Mouse (Mus musculus) frontal cortex, postnatal 25 days (tissue): Measurements from ENCODE around the gene Lamp1.

Experiments
- DNase-seq, 2 experiments: peaks; one replicate each; pipeline ENCODE4 v3.0.0; 2022; ENCODE audit warnings: low spot score in 2 of 2

The Lamp1 gene

DNA sequence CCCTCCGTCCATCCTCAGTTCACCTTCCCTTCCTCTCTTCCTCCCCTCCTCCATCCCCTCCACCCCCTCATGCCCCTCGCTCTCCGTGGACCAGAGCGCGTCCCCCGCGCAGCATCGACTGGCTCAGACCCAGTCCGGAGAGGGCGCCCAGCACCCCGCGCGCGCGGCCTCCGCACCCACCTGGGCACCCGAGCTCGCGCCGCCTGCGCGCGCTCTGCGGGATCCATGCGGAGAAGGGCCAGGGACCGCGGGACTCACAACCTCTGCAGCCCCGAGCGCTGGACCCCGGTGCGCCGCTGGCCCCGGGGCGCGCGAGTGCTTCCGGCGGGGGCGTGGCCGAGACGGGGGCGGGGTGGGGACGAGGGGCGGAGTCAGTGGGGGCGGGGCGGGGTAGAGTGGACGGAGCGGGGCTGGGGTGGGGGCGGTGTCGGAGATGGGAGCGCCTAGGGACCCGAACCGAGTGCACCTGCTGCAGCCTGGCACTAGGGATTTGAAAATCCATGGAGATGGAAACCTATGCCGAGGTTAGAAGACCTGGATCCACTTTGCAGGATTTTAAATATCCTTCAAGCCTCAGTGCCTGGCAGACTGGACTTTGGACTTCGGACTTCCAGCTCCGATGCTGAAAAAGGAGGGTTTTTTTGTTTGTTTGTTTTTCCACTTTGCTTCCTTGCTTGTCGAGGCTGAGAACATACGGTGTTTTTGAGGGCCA, 41.5 kb downstream of the Lamp1 start, which contains the start of gene Grtp1:
Grtp1 (minus strand) TSS at position 320 of the 712 bp plus-strand sequence.
- DNase-seq = no peak

DNA sequence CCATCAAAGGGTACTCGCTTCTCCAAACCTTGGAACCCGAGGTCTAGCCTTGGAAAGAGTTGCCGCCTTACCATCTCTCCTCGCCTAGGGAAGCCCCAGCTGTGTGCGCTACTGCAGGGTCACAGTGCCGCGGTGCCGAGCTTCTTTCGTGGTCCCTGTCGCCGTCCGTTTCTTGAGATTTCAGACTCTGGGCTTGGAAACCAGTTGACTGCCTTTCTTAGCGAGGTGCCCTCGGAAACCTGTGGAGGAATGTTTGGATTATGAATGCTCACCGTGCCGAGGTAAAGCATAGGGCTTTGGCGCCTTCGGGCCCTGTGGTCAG, 42.0 kb downstream of the Lamp1 start:
- no peak for DNase-seq

GRCm38 (mm10) chr8:13202041-13202440, 43.1 kb downstream of the Lamp1 start:
- no peak for DNase-seq

DNA sequence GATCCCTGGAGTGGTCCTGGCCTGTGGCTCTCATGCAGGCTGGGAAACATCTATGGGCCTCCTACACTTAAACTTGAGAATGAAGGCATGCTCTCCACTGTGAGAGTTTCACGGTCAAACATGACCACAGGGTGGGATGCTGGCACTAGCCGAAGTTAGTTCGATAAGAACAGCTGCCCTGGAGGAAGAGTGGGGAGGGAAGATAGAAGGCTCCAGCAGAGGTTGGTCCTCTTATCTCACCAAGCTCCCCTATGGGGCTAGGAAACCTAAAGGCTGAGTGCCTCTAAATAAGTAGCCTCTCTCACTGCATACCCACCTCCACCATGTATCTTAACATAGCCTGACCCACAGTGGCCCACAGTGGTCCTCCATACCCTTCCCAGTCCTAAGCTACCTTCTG, 43.8 kb downstream of the Lamp1 start:
- DNase-seq = no peak

DNA sequence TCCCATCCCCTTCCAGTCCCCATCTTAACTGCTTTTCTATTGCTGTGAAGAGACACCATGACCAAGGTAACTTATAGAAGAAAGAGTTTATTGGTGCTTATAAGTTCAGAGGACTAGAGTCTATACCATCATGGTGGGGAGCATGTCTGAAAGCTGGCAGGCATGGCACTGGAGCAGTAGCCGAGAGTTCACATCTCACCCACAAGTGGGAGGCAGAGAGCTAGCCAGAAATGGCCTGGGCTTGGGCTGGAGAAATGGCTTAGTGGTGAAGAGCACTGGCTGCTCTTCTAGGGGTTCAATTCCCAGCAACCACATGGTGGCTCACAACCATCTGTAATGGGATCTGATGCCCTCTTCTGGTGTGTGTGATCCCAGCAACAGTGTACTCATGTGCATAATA, 44.5 kb downstream of the Lamp1 start:
- no peak for DNase-seq

- no peak for DNase-seq
Observed at GRCm38 (mm10) chr8:13204371-13205140, 45.6 kb downstream of the Lamp1 start.

GRCm38 (mm10) chr8:13205311-13205710, 46.4 kb downstream of the Lamp1 start:
- DNase-seq = no peak

DNA sequence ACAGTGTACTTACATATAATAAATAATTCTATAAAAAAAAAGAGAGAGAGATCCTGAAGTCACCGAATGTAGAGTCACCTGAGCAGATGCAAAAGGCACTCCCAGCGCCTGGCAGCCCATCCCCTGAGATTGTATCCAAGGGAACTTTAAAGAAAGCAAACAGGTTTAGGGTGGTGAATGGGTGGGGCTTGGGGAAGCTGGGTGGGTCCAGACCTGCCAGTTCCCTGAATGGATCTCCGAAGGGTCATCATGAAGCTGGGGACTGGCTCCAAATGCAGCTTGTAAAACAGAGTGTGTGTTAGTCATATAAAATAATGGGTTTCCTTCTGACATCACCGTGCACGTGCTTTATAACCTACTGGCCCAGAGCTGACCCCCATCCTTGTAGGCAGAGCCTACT, 47.3 kb downstream of the Lamp1 start:
- no peak for DNase-seq

- DNase-seq = no peak
Observed at GRCm38 (mm10) chr8:13208627-13209355, 49.8 kb downstream of the Lamp1 start.

DNA sequence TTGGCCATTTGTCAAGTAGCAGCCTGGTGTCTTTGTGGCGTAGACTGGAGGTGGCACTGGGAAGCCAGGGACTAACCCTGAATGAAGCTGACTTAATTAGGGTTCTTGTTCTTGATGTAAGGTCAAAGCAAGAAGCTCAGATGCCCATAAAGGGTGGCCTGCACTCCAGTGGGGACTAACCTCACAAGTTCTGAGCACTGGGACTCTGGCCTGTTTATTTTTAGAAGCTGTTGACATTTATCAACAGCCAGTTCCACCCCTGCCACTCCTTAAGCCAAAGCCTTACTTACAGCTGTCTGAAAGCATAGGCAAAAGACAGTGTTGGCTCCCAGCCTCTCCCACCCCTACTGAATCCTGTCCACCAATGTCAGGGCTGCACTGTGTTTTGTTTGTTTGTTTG, 50.8 kb downstream of the Lamp1 start:
- no peak for DNase-seq

GRCm38 (mm10) chr8:13213479-13214268, 54.7 kb downstream of the Lamp1 start:
- peak; percentile 82 to 83 for DNase-seq

GRCm38 (mm10) chr8:13216386-13216785, 57.4 kb downstream of the Lamp1 start:
- no peak for DNase-seq

DNA sequence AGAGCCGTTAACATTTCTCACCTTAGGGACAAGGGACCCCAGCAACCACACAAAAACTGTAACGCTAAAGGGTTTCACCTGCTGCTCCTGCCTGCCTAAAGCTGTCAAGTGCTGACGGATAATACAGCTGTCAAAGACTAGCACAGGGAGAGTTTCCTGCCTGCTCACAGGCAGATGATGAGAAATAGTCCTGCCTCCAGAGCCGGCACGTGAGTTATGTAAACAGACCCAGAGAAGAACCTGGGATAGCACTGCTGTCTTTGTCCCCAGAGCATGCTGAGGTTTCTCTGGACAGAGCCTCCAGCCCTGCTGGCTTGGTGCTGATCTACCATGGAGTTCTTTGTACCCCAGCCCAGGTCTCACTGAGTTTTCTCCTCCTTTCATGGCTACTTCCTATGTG, 58.1 kb downstream of the Lamp1 start:
- DNase-seq = no peak

- DNase-seq = no peak
Observed at GRCm38 (mm10) chr8:13217986-13218385, 59.0 kb downstream of the Lamp1 start.

DNA sequence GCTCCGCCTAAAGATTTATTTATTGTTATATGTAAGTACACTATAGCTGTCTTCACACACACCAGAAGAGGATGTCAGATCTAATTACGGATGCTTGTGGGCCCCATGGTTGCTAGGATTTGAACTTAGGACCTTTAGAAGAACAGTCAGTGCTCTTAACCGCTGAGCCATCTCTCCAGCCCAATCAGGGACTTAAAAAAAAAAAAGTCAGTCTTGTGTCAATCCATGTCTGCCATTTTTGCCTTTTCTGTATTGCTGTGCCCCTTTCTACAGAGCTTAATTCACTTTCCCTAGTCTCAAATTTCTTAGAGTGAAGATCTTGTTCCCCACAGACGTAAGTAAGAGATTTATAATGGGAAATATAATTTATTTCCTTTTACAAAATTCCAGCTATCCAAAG, 59.5 kb downstream of the Lamp1 start:
- no peak for DNase-seq

DNA sequence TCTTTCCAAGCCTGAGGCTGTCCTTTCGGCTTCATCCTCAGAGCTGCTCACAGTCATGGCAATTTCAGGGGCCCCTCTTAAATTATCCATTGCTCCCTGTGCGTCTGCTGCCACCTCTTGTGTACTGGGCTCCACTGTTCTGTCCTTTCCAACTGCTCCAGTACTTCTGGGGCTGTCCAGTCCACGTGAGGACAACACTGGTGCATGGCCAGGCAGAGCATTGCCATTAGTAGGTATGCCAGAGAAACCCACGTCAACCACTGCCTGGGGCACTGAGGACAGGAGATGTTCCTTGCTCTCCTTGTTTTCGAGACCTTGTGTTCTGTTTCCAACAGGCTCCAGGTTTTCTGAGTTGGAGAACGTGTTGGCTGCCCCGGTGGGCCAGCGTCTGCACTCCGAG, 65.5 kb downstream of the Lamp1 start:
- no peak for DNase-seq
